Mouse (Mus musculus) cerebellum, postnatal 14 days (tissue): Measurements from ENCODE around the gene Pih1d1.

Experiments
- DNase-seq, 2 experiments: peaks; one replicate each; pipeline ENCODE4 v3.0.0; 2021; ENCODE audit warnings: mixed read lengths in 2 of 2

The Pih1d1 gene

DNA sequence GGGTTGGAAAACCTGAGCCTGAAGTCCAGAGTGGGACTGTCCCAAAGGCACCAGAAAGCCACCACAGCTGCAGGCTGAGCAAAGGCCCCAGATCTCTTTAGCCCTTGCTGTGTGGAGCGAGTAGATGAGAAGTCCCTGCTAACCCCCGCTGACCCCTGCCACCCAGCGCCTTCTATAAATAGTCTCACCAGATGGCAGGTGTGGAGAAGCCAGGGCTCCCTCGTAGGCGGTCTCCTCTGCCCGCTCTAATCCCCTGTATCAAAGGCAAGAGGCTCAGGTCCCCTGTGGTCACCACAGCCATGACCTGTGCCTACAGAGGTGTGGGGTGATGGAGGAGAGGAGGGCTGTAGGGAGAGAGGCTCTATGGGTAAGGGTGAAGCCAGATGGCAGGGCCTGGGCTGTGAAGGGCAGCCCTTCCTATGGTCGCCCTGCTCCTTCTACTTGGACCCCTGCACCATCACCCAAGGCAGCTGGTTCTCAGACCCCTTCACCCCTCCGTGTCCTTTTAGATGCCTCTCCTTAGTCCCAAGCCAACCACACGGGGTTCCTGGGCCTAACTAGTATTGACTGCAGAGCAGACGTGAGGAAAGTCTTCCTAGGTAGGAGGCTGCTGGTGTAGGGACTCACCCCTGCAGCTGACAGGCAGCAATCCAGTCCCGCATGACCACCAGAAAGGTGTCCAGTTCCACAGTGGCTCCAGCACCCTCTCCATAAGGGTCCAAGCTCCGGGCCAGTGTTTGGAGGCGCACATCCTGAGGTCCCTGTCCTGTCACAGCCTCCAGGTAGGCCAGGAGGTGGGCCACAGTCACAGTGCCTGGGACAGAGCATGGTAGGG is 41.5 kb downstream of the Pih1d1 start:
- DNase-seq, result peak; percentile 58 to 68

- no peak for DNase-seq
These were observed 42.1 kb downstream of the Pih1d1 start for GRCm38 (mm10) chr7:45196176-45196535.

DNA sequence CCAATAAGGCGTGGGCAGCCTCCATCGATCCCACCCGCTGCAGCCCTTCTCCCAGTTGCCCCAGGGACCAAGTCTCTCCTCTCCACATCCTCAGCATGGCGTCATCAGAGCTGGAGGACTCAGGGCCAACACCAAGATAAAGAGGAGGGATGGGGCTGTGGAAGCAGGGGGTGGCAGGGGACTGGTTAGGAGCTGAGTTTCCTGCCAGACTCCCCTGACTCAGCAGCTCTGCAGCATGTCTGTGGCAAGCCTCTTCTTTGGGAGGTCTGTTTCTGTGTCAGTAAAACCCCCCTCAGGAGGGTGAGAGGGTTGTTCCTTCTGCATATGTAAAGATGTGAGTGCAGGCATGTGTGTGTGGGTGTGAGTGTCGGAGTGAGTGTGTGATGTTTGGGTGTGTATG is 42.9 kb downstream of the Pih1d1 start:
- no peak for DNase-seq

- peak; percentile 95 to 96 for DNase-seq
These were observed 44.3 kb downstream of the Pih1d1 start for GRCm38 (mm10) chr7:45198435-45198834.

- DNase-seq, result peak in 1 of 2 experiments; percentile 32
These were observed 44.9 kb downstream of the Pih1d1 start for GRCm38 (mm10) chr7:45198961-45199360.

- no peak for DNase-seq
These were observed 48.6 kb downstream of the Pih1d1 start for GRCm38 (mm10) chr7:45202654-45203053.

DNA sequence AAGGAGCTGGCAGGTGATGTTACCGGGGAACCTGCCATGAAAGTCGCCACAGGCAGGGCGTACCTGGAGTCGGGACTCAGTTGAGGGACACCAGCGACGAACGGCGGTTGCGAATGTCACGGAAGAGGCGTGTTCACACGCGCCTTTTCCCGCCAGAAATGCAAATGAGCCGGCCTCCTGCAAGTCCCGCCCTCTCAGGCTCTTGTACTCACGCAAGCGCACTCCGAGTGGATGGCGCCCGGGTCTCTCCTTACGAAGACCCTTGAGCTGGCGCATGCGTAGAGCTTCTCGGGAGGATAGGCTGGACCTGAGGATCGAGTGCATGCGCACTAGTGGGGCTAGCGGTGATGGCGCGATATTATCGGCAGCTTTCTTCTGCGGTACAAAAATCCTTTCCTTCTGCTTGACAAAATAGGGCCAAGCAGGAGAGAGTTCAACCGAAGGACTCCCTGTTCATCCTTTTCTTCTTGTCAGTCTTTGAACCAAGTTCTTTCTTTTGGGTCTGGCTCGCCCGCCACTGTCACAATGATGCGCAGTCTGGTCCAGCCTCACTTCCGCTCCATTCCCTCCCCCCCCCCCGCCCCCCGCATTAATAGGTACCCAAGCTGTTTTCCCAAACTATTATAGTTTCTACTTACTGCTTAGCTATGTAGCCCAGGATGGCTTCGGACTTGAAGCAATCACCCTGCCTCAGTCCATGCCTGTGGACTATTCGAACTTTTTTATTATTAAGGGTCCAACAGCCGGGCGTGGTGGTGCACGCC is 50.5 kb downstream of the Pih1d1 start, which contains the start of gene Ccdc155:
Gene Ccdc155, minus strand, starts transcription at position 513 of the 764 bp plus-strand sequence.
- DNase-seq, result peak; percentile 97 to 98

GRCm38 (mm10) chr7:45208260-45208659 is 54.2 kb downstream of the Pih1d1 start:
- DNase-seq, result no peak
